ENCODE assay signal across 24 mouse cellular contexts in genomic region chr11:121536528-121536927, GRCm38 (mm10). TPM values are rescaled to one million over a fixed set of nuclear protein-coding genes. Genes with fewer than 3 reads are reported as not detected.
A peak's percentile ranks its signal among the peaks of the same experiment; 100 is the strongest.
DNase-seq lines count a peak whose midpoint lies in the region; ATAC-seq lines count a peak whose summit lies in the region.
"Had no signal": no experiment of that assay in that cellular context is flagged by ENCODE, and none has a peak within 500 bp of the region (broad histone marks: within the 10 kb centered on the region; RNA-seq: fewer than 3 reads in every experiment).

No protein-coding gene starts in this region.

- H3K4me3 ChIP-seq in hindbrain, embryonic 10.5 days, result no peak overlapping the region
- H3K4me3 ChIP-seq in hindbrain, embryonic 12.5 days, result no peak overlapping the region
- no peak overlapping the region for H3K4me3 ChIP-seq in lung, embryonic 16.5 days (ENCODE audit: low read length)
- H3K4me3 ChIP-seq: forebrain, embryonic 10.5 days; lung, embryonic 15.5 days; midbrain, embryonic 13.5 days; neural tube, embryonic 13.5 days had no signal

- H3K9ac ChIP-seq in hindbrain, embryonic 12.5 days, result no peak overlapping the region
- no peak overlapping the region for H3K9ac ChIP-seq in lung, embryonic 16.5 days (ENCODE audit: low read length)
- H3K9ac ChIP-seq: liver, embryonic 14.5 days; lung, embryonic 15.5 days; midbrain, embryonic 13.5 days; neural tube, embryonic 13.5 days had no signal

- H3K9me3 ChIP-seq in hindbrain, embryonic 10.5 days, result no peaks in the 10 kb centered on the region
- no peaks in the 10 kb centered on the region for H3K9me3 ChIP-seq in hindbrain, embryonic 12.5 days (replicated peaks)
- H3K9me3 ChIP-seq in lung, embryonic 16.5 days (ENCODE audit: control insufficient read depth, low read length), result no peaks in the 10 kb centered on the region
- H3K9me3 ChIP-seq: forebrain, embryonic 10.5 days; lung, embryonic 15.5 days; midbrain, embryonic 13.5 days; neural tube, embryonic 13.5 days had no signal

- no peak for DNase-seq in hindbrain, embryonic 10.5 days (ENCODE audit: low spot score)
- DNase-seq in lung, adult 18-20 months, result no peak
- peak; percentile 66 for DNase-seq in fibroblast of lung, adult 2 months (ENCODE audit: low read depth)
- DNase-seq in kidney, adult 8-10 months, result no peak
- DNase-seq: adrenal gland, adult 8-10 months; gastrocnemius, postnatal 10 days; heart, postnatal 14 days; kidney, postnatal 14 days; layer of hippocampus, adult 9-11 months; right cerebral cortex, postnatal 4 days; thymus, postnatal 4 days had no signal

- ATAC-seq in hindbrain, embryonic 12.5 days (ENCODE audit: low FRiP score), result no peak
- ATAC-seq in lung, embryonic 16.5 days (ENCODE audit: low read depth), result peak; percentile 47; the same call in 1 of the 2 replicates
- ATAC-seq: forebrain, embryonic 16.5 days; hindbrain, postnatal 0 days; intestine, embryonic 16.5 days; midbrain, embryonic 13.5 days had no signal

- WGBS in hindbrain, embryonic 10.5 days, result 48% methylated on average over 3 of the region's 3 CpGs
- WGBS in hindbrain, embryonic 12.5 days, result 54% methylated on average over 3 of the region's 3 CpGs
- 15% methylated on average over 3 of the region's 3 CpGs for WGBS in lung, embryonic 16.5 days

- no peak overlapping the region for H3K4me2 ChIP-seq in hindbrain, embryonic 12.5 days (replicated peaks)
- no peak overlapping the region for H3K4me2 ChIP-seq in lung, embryonic 16.5 days (ENCODE audit: low read depth, low read length)
- H3K4me2 ChIP-seq: lung, embryonic 15.5 days; midbrain, embryonic 13.5 days; neural tube, embryonic 13.5 days had no signal

- no peaks in the 10 kb centered on the region for H3K4me1 ChIP-seq in hindbrain, embryonic 10.5 days (replicated peaks)
- H3K4me1 ChIP-seq in hindbrain, embryonic 12.5 days, result peaks cover 3% of the 10 kb centered on the region; the same call in 1 of the 2 replicates
- peaks cover 5% of the 10 kb centered on the region; the same call in 1 of the 2 replicates for H3K4me1 ChIP-seq in lung, embryonic 16.5 days (replicated peaks; ENCODE audit: control insufficient read depth, insufficient read depth, low read length)
- H3K4me1 ChIP-seq: lung, embryonic 15.5 days; midbrain, embryonic 13.5 days had no signal

- H3K36me3 ChIP-seq in hindbrain, embryonic 10.5 days, result peaks cover 10% of the 10 kb centered on the region
- H3K36me3 ChIP-seq in hindbrain, embryonic 12.5 days, result peaks cover 7% of the 10 kb centered on the region
- H3K36me3 ChIP-seq in lung, embryonic 16.5 days (ENCODE audit: control insufficient read depth, insufficient read depth, low read length), result no peaks in the 10 kb centered on the region
- H3K36me3 ChIP-seq: lung, embryonic 15.5 days had no signal

- no peaks in the 10 kb centered on the region for H3K27me3 ChIP-seq in hindbrain, embryonic 10.5 days (ENCODE audit: insufficient read depth, poor library complexity, severe bottlenecking)
- H3K27me3 ChIP-seq in hindbrain, embryonic 12.5 days, result no peaks in the 10 kb centered on the region
- H3K27me3 ChIP-seq in lung, embryonic 16.5 days (ENCODE audit: control insufficient read depth, insufficient read depth, low read depth, low read length), result no peaks in the 10 kb centered on the region
- H3K27me3 ChIP-seq: CH12.LX; lung, embryonic 15.5 days; midbrain, embryonic 13.5 days; neural tube, embryonic 13.5 days had no signal

- H3K27ac ChIP-seq in hindbrain, embryonic 10.5 days, result 0 out of 2 replicates have a peak overlapping the region, but pooled peaks have one; percentile 23
- no peak overlapping the region for H3K27ac ChIP-seq in hindbrain, embryonic 12.5 days
- no peak overlapping the region for H3K27ac ChIP-seq in lung, embryonic 16.5 days (ENCODE audit: low read length)
- H3K27ac ChIP-seq: forebrain, embryonic 10.5 days; hindbrain, postnatal 0 days; liver, embryonic 14.5 days; lung, embryonic 15.5 days; macrophage; midbrain, embryonic 13.5 days; neural tube, embryonic 13.5 days had no signal

RNA-seq across cellular contexts. Expression of gene Zfp750, which starts 17.4 kb away (rescaled TPM):
- 0.60 and 1.1 TPM in 2 replicates for polyA plus RNA-seq in hindbrain, embryonic 10.5 days (2016; fragmentation: Nextera tagmentation; extraction: Ambion mirVana)
- 0.59 and 1.1 TPM in 2 replicates for polyA plus RNA-seq in hindbrain, embryonic 12.5 days (2016; fragmentation: Nextera tagmentation; extraction: Ambion mirVana)
- polyA plus RNA-seq in lung, embryonic 16.5 days (2015; fragmentation: Nextera tagmentation; extraction: Ambion mirVana), result 0.93 and 0.94 TPM in 2 replicates
- polyA plus RNA-seq: heart, embryonic 14.5 days; macrophage had no signal
